ENCODE assay signal across 40 mouse cellular contexts in genomic region chr4:43733186-43733585, GRCm38 (mm10). TPM values are rescaled to one million over a fixed set of nuclear protein-coding genes. Genes with fewer than 3 reads are reported as not detected.
DNase-seq lines count a peak whose midpoint lies in the region; ATAC-seq and TF ChIP-seq lines count a peak whose summit lies in the region.
"Had no signal": no experiment of that assay in that cellular context is flagged by ENCODE, and none has a peak within 500 bp of the region (broad histone marks: within the 10 kb centered on the region; RNA-seq: fewer than 3 reads in every experiment).

No protein-coding gene starts in this region.

- 67% methylated on average over 5 of the region's 5 CpGs for WGBS in lung, postnatal 0 days
- WGBS in heart, embryonic 10.5 days: 67% methylated on average over 5 of the region's 5 CpGs

- TF ChIP-seq CTCF in lung, postnatal 0 days (IDR thresholded peaks at IDR 0.05): no peak

- H3K4me1 ChIP-seq in lung, postnatal 0 days (ENCODE audit: insufficient read depth, low read depth, low read length): peaks cover 20% of the 10 kb centered on the region; the same call in 1 of the 2 replicates
- peaks cover 69% of the 10 kb centered on the region for H3K4me1 ChIP-seq in heart, embryonic 10.5 days
- H3K4me1 ChIP-seq: midbrain, embryonic 12.5 days had no signal

- no peaks in the 10 kb centered on the region for H3K36me3 ChIP-seq in lung, postnatal 0 days (ENCODE audit: insufficient read depth, low read length)
- H3K36me3 ChIP-seq in heart, embryonic 10.5 days: no peaks in the 10 kb centered on the region
- H3K36me3 ChIP-seq: embryonic facial prominence, embryonic 12.5 days; kidney, embryonic 15.5 days; limb, embryonic 13.5 days; lung, embryonic 15.5 days; midbrain, embryonic 12.5 days; neural tube, embryonic 13.5 days had no signal

- H3K4me2 ChIP-seq in lung, postnatal 0 days (replicated peaks; ENCODE audit: low read depth, low read length): peak overlapping the region; percentile 8; the same call in 1 of the 2 replicates
- H3K4me2 ChIP-seq: embryonic facial prominence, embryonic 12.5 days; kidney, embryonic 15.5 days; limb, embryonic 13.5 days; liver, embryonic 11.5 days; lung, embryonic 15.5 days; midbrain, embryonic 12.5 days; neural tube, embryonic 13.5 days had no signal

- intact Hi-C loops in gastrocnemius, postnatal 14 days (cut with DNase I; ENCODE audit: low total_unique reads): no loop called here

- H3K4me3 ChIP-seq in lung, postnatal 0 days (ENCODE audit: low read depth, low read length): no peak overlapping the region
- H3K4me3 ChIP-seq in heart, embryonic 10.5 days: no peak overlapping the region
- H3K4me3 ChIP-seq: embryonic facial prominence, embryonic 12.5 days; kidney, embryonic 15.5 days; limb, embryonic 13.5 days; lung, embryonic 15.5 days; midbrain, embryonic 12.5 days; neural tube, embryonic 13.5 days had no signal

- peak; percentile 41 for DNase-seq in gastrocnemius, postnatal 14 days
- no peak for DNase-seq in gastrocnemius, postnatal 10 days
- DNase-seq in lung, postnatal 0 days (ENCODE audit: low spot score): no peak
- DNase-seq in lung, postnatal 4 days: no peak
- no peak for DNase-seq in heart, embryonic 10.5 days (ENCODE audit: low spot score)
- peak; percentile 82 for DNase-seq in skeletal muscle tissue, adult 2 months (ENCODE audit: low read depth, low spot score)
- DNase-seq in embryo, embryonic 10.5 days (ENCODE audit: low spot score): no peak
- no peak for DNase-seq in layer of hippocampus, adult 8-10 months (ENCODE audit: low spot score in 2 of 2)
- DNase-seq: adrenal gland, postnatal 36 days; cerebellum, adult 9-10 months; cerebellum, postnatal 36 days; embryo, embryonic 11 days; kidney, adult 18-20 months; kidney, postnatal 25 days; lung, postnatal 36 days; thymus, adult 18-20 months; thymus, postnatal 25 days had no signal

- no peaks in the 10 kb centered on the region for H3K9me3 ChIP-seq in lung, postnatal 0 days (ENCODE audit: low read length)
- no peaks in the 10 kb centered on the region for H3K9me3 ChIP-seq in heart, embryonic 10.5 days
- H3K9me3 ChIP-seq: embryonic facial prominence, embryonic 12.5 days; kidney, embryonic 15.5 days; limb, embryonic 13.5 days; lung, embryonic 15.5 days; midbrain, embryonic 12.5 days; neural tube, embryonic 13.5 days had no signal

- H3K27me3 ChIP-seq in lung, postnatal 0 days (replicated peaks; ENCODE audit: insufficient read depth, low read length): no peaks in the 10 kb centered on the region
- H3K27me3 ChIP-seq in heart, embryonic 10.5 days (ENCODE audit: insufficient read depth, poor library complexity, severe bottlenecking): no peaks in the 10 kb centered on the region
- H3K27me3 ChIP-seq: embryonic facial prominence, embryonic 12.5 days; kidney, embryonic 15.5 days; limb, embryonic 13.5 days; lung, embryonic 15.5 days; midbrain, embryonic 12.5 days; neural tube, embryonic 13.5 days had no signal

- ATAC-seq in lung, postnatal 0 days: no peak
- ATAC-seq: CD4-positive, CD25-positive, alpha-beta regulatory T cell, adult 4 months; forebrain, embryonic 14.5 days; hindbrain, embryonic 16.5 days had no signal

- H3K27ac ChIP-seq in lung, postnatal 0 days (ENCODE audit: low read length): 0 out of 2 replicates have a peak overlapping the region, but pooled peaks have one; percentile 2
- peak overlapping the region; percentile 74 for H3K27ac ChIP-seq in heart, embryonic 10.5 days
- H3K27ac ChIP-seq: embryonic facial prominence, embryonic 12.5 days; kidney, embryonic 15.5 days; limb, embryonic 13.5 days; lung, embryonic 15.5 days; midbrain, embryonic 12.5 days; neural tube, embryonic 13.5 days had no signal

- H3K9ac ChIP-seq in lung, postnatal 0 days (replicated peaks; ENCODE audit: low read depth): no peak overlapping the region
- H3K9ac ChIP-seq: embryonic facial prominence, embryonic 12.5 days; kidney, embryonic 15.5 days; limb, embryonic 13.5 days; lung, embryonic 15.5 days; midbrain, embryonic 12.5 days; neural tube, embryonic 13.5 days had no signal

- no peak for TF ChIP-seq EP300 in lung, postnatal 0 days (IDR thresholded peaks at IDR 0.05)

RNA-seq across cellular contexts. Expression of gene Spaar, which starts 3.4 kb away (rescaled TPM):
- total RNA-seq in gastrocnemius, postnatal 14 days (2021): 1 to 10 TPM; 1.1 to 2.2 TPM
- total RNA-seq in gastrocnemius, postnatal 10 days (2021): 1 to 10 TPM; 1.1 to 1.6 TPM
- polyA plus RNA-seq in lung, postnatal 0 days (2015; fragmentation: Nextera tagmentation; extraction: Ambion mirVana): 5.7 and 8.1 TPM in 2 replicates
- polyA plus RNA-seq in heart, embryonic 10.5 days (2016; fragmentation: Nextera tagmentation; extraction: Ambion mirVana): 0.16 and 0.23 TPM in 2 replicates
- total RNA-seq in layer of hippocampus, adult 8-10 months (2022): 1 to 10 TPM in 2 of 4 experiments, under 1 TPM in 2; 0.50 to 1.2 (median 0.94) TPM
- total RNA-seq: midbrain, postnatal 0 days had no signal
- polyA plus RNA-seq: CD4-positive, CD25-positive, alpha-beta regulatory T cell, adult 4 months; embryonic facial prominence, embryonic 12.5 days; liver, embryonic 11.5 days; midbrain, embryonic 12.5 days; neural tube, embryonic 13.5 days had no signal

RNA-seq across cellular contexts. Expression of gene Hrct1, which starts 6.2 kb away (rescaled TPM):
- total RNA-seq in gastrocnemius, postnatal 14 days (2021): 1 to 10 TPM; 1.9 to 2.7 TPM
- 1 to 10 TPM; 2.3 to 3.1 TPM for total RNA-seq in gastrocnemius, postnatal 10 days (2021)
- polyA plus RNA-seq in lung, postnatal 0 days (2015; fragmentation: Nextera tagmentation; extraction: Ambion mirVana): 11.8 and 19.3 TPM in 2 replicates
- polyA plus RNA-seq in heart, embryonic 10.5 days (2016; fragmentation: Nextera tagmentation; extraction: Ambion mirVana): 0.53 and 0.92 TPM in 2 replicates
- total RNA-seq in layer of hippocampus, adult 8-10 months (2022): 1 to 10 TPM in 2 of 4 experiments, under 1 TPM in 2; 0.53 to 1.3 (median 0.93) TPM
- polyA plus RNA-seq: CD4-positive, CD25-positive, alpha-beta regulatory T cell, adult 4 months had no signal

RNA-seq across cellular contexts. Expression of gene Olfr71, which starts 23.1 kb away (rescaled TPM):
- not detected for total RNA-seq in gastrocnemius, postnatal 14 days (2021)
- total RNA-seq in gastrocnemius, postnatal 10 days (2021): not detected
- polyA plus RNA-seq in lung, postnatal 0 days (2015; fragmentation: Nextera tagmentation; extraction: Ambion mirVana): 0.17 TPM in 1 of 2 replicates, not detected in the other
- not detected in 2 replicates for polyA plus RNA-seq in heart, embryonic 10.5 days (2016; fragmentation: Nextera tagmentation; extraction: Ambion mirVana)
- not detected for total RNA-seq in layer of hippocampus, adult 8-10 months (2022)
- total RNA-seq: adrenal gland, adult 18-20 months; adrenal gland, postnatal 36 days; layer of hippocampus, adult 18-20 months; layer of hippocampus, postnatal 14 days; left cerebral cortex, adult 8-10 months; left cerebral cortex, postnatal 36 days; midbrain, postnatal 0 days had no signal
- polyA plus RNA-seq: brain, embryonic 14.5 days; CD4-positive, CD25-positive, alpha-beta regulatory T cell, adult 4 months; forebrain, embryonic 14.5 days; heart, embryonic 14.5 days; hindbrain, embryonic 11.5 days; intestine, embryonic 14.5 days; kidney, embryonic 15.5 days; limb, embryonic 13.5 days; liver, embryonic 11.5 days; liver, embryonic 16.5 days; lung, embryonic 15.5 days; midbrain, embryonic 12.5 days; midbrain, postnatal 0 days; small intestine, adult 2 months had no signal

RNA-seq across cellular contexts. Expression of gene Olfr70, which starts 32.6 kb away (rescaled TPM):
- total RNA-seq in gastrocnemius, postnatal 14 days (2021): not detected
- not detected for total RNA-seq in gastrocnemius, postnatal 10 days (2021)
- not detected in 2 replicates for polyA plus RNA-seq in lung, postnatal 0 days (2015; fragmentation: Nextera tagmentation; extraction: Ambion mirVana)
- polyA plus RNA-seq in heart, embryonic 10.5 days (2016; fragmentation: Nextera tagmentation; extraction: Ambion mirVana): not detected in 2 replicates
- total RNA-seq in layer of hippocampus, adult 8-10 months (2022): not detected
- total RNA-seq: adrenal gland, adult 18-20 months; adrenal gland, postnatal 36 days; layer of hippocampus, adult 18-20 months; layer of hippocampus, postnatal 14 days; left cerebral cortex, adult 8-10 months; left cerebral cortex, postnatal 36 days; midbrain, postnatal 0 days had no signal
- polyA plus RNA-seq: brain, embryonic 14.5 days; CD4-positive, CD25-positive, alpha-beta regulatory T cell, adult 4 months; embryonic facial prominence, embryonic 12.5 days; forebrain, embryonic 14.5 days; heart, embryonic 14.5 days; hindbrain, embryonic 11.5 days; intestine, embryonic 14.5 days; kidney, embryonic 15.5 days; limb, embryonic 13.5 days; liver, embryonic 11.5 days; liver, embryonic 16.5 days; lung, embryonic 15.5 days; midbrain, embryonic 12.5 days; midbrain, postnatal 0 days; neural tube, embryonic 13.5 days; small intestine, adult 2 months; stomach, embryonic 14.5 days had no signal

RNA-seq across cellular contexts. Expression of gene Olfr159, which starts 37.6 kb away (rescaled TPM):
- total RNA-seq in gastrocnemius, postnatal 14 days (2021): not detected
- total RNA-seq in gastrocnemius, postnatal 10 days (2021): not detected
- not detected in 2 replicates for polyA plus RNA-seq in lung, postnatal 0 days (2015; fragmentation: Nextera tagmentation; extraction: Ambion mirVana)
- polyA plus RNA-seq in heart, embryonic 10.5 days (2016; fragmentation: Nextera tagmentation; extraction: Ambion mirVana): not detected in 2 replicates
- not detected for total RNA-seq in layer of hippocampus, adult 8-10 months (2022)
- total RNA-seq: adrenal gland, adult 18-20 months; adrenal gland, postnatal 36 days; layer of hippocampus, adult 18-20 months; layer of hippocampus, postnatal 14 days; left cerebral cortex, postnatal 36 days; midbrain, postnatal 0 days had no signal
- polyA plus RNA-seq: brain, embryonic 14.5 days; CD4-positive, CD25-positive, alpha-beta regulatory T cell, adult 4 months; embryonic facial prominence, embryonic 12.5 days; forebrain, embryonic 14.5 days; heart, embryonic 14.5 days; hindbrain, embryonic 11.5 days; hindbrain, embryonic 16.5 days; intestine, embryonic 14.5 days; kidney, embryonic 15.5 days; limb, embryonic 13.5 days; liver, embryonic 11.5 days; liver, embryonic 16.5 days; lung, embryonic 15.5 days; midbrain, embryonic 12.5 days; midbrain, postnatal 0 days; neural tube, embryonic 13.5 days; small intestine, adult 2 months; stomach, embryonic 14.5 days had no signal

Comparison
In these comparisons a context has a peak if more than half of its experiments do, and no peak if none do; other contexts are left out.
1. DNase-seq: peak in gastrocnemius, postnatal 14 days (single experiment) and skeletal muscle tissue, adult 2 months (single experiment); none in gastrocnemius, postnatal 10 days (single experiment), lung, postnatal 0 days (single experiment), lung, postnatal 4 days (0 of 2), heart, embryonic 10.5 days (single experiment), embryo, embryonic 10.5 days (single experiment) and layer of hippocampus, adult 8-10 months (0 of 2).